Mouse (Mus musculus): ENCODE data around the gene 2900026A02Rik. TPM values are rescaled to one million over a fixed set of nuclear protein-coding genes. Genes with fewer than 3 reads are reported as not detected.

The 2900026A02Rik gene
- polyA plus RNA-seq, 1 experiment from 2014 or later: 2.1 TPM

GRCm38 (mm10) chr5:113163116-113163515 lies 57.9 kb downstream of the 2900026A02Rik start:
- ATAC-seq (no peak), DNase-seq (ENCODE audit: low spot score) (no peak)
- 15% methylated on average over 13 of the region's 13 CpGs for WGBS
- Histone ChIP-seq H3K4me1 (ENCODE audit: control insufficient read depth, insufficient read depth, low read length) (peaks cover 3% of the 10 kb centered on the region; the same call in 1 of the 2 replicates), H3K27ac (ENCODE audit: low read depth, low read length) (no peak overlapping the region), H3K27me3 (replicated peaks; ENCODE audit: control insufficient read depth, insufficient read depth, low read length) (no peaks in the 10 kb centered on the region), H3K9ac (ENCODE audit: low read length) (peak overlapping the region; percentile 7; the same call in 1 of the 2 replicates), H3K9me3 (replicated peaks; ENCODE audit: control insufficient read depth, low read length) (no peaks in the 10 kb centered on the region), H3K4me3 (ENCODE audit: low read depth, low read length) (no peak overlapping the region), H3K4me2 (ENCODE audit: low read length) (peak overlapping the region; percentile 23), H3K36me3 (ENCODE audit: control insufficient read depth, insufficient read depth, low read length) (no peaks in the 10 kb centered on the region)

GRCm38 (mm10) chr5:113162699-113163098 lies 58.3 kb downstream of the 2900026A02Rik start:
- H3K4me3 ChIP-seq (ENCODE audit: low read depth, low read length): no peak overlapping the region

GRCm38 (mm10) chr5:113161576-113161975 lies 59.5 kb downstream of the 2900026A02Rik start:
- no peak overlapping the region for H3K27ac ChIP-seq (ENCODE audit: low read depth, low read length)
- no peaks in the 10 kb centered on the region for H3K9me3 ChIP-seq (replicated peaks; ENCODE audit: control insufficient read depth, low read length)
- no peak for ATAC-seq
- 85% methylated on average over 6 of the region's 6 CpGs for WGBS
- no peak overlapping the region for H3K9ac ChIP-seq (ENCODE audit: low read length)
- H3K4me2 ChIP-seq (ENCODE audit: low read length): no peak overlapping the region
- H3K4me3 ChIP-seq (ENCODE audit: low read depth, low read length): no peak overlapping the region
- DNase-seq (ENCODE audit: low spot score): no peak
- H3K27me3 ChIP-seq (replicated peaks; ENCODE audit: control insufficient read depth, insufficient read depth, low read length): no peaks in the 10 kb centered on the region
- H3K4me1 ChIP-seq (ENCODE audit: control insufficient read depth, insufficient read depth, low read length): peaks cover 3% of the 10 kb centered on the region; the same call in 1 of the 2 replicates
- no peaks in the 10 kb centered on the region for H3K36me3 ChIP-seq (ENCODE audit: control insufficient read depth, insufficient read depth, low read length)

More at GRCm38 (mm10) chr5:113162699-113163098, 58.3 kb downstream of the 2900026A02Rik start:
- Histone ChIP-seq H3K27me3 (replicated peaks; ENCODE audit: control insufficient read depth, insufficient read depth, low read length) (no peaks in the 10 kb centered on the region), H3K9ac (ENCODE audit: low read length) (peak overlapping the region; percentile 7; the same call in 1 of the 2 replicates), H3K9me3 (replicated peaks; ENCODE audit: control insufficient read depth, low read length) (no peaks in the 10 kb centered on the region), H3K4me2 (ENCODE audit: low read length) (peak overlapping the region; percentile 23), H3K27ac (ENCODE audit: low read depth, low read length) (no peak overlapping the region), H3K4me1 (ENCODE audit: control insufficient read depth, insufficient read depth, low read length) (peaks cover 3% of the 10 kb centered on the region; the same call in 1 of the 2 replicates), H3K36me3 (ENCODE audit: control insufficient read depth, insufficient read depth, low read length) (no peaks in the 10 kb centered on the region)
- 18% methylated on average over 9 of the region's 9 CpGs for WGBS
- DNase-seq (ENCODE audit: low spot score) (no peak), ATAC-seq (no peak)

- H3K9me3 ChIP-seq (replicated peaks; ENCODE audit: control insufficient read depth, low read length): no peaks in the 10 kb centered on the region
- H3K4me2 ChIP-seq (ENCODE audit: low read length): no peak overlapping the region
- H3K36me3 ChIP-seq (ENCODE audit: control insufficient read depth, insufficient read depth, low read length): no peaks in the 10 kb centered on the region
- H3K9ac ChIP-seq (ENCODE audit: low read length): no peak overlapping the region
- no peak overlapping the region for H3K27ac ChIP-seq (ENCODE audit: low read depth, low read length)
- WGBS: 73% methylated on average over 10 of the region's 10 CpGs
- no peaks in the 10 kb centered on the region for H3K27me3 ChIP-seq (replicated peaks; ENCODE audit: control insufficient read depth, insufficient read depth, low read length)
- no peak overlapping the region for H3K4me3 ChIP-seq (ENCODE audit: low read depth, low read length)
- DNase-seq (ENCODE audit: low spot score) (no peak), ATAC-seq (no peak)
- peaks cover 3% of the 10 kb centered on the region; the same call in 1 of the 2 replicates for H3K4me1 ChIP-seq (ENCODE audit: control insufficient read depth, insufficient read depth, low read length)
These were observed 60.7 kb downstream of the 2900026A02Rik start for GRCm38 (mm10) chr5:113160320-113160719.

GRCm38 (mm10) chr5:113158759-113159355 lies 62.2 kb downstream of the 2900026A02Rik start:
- DNase-seq (ENCODE audit: low spot score): no peak
- no peaks in the 10 kb centered on the region for H3K9me3 ChIP-seq (replicated peaks; ENCODE audit: control insufficient read depth, low read length)
- no peak for ATAC-seq
- H3K27me3 ChIP-seq (replicated peaks; ENCODE audit: control insufficient read depth, insufficient read depth, low read length): no peaks in the 10 kb centered on the region
- whole genome bisulfite sequencing: 63% methylated on average over 8 of the region's 8 CpGs
- H3K27ac ChIP-seq (ENCODE audit: low read depth, low read length): no peak overlapping the region
- H3K4me1 ChIP-seq (ENCODE audit: control insufficient read depth, insufficient read depth, low read length): peaks cover 3% of the 10 kb centered on the region; the same call in 1 of the 2 replicates
- no peak overlapping the region for H3K4me2 ChIP-seq (ENCODE audit: low read length)
- H3K4me3 ChIP-seq (ENCODE audit: low read depth, low read length): no peak overlapping the region
- no peak overlapping the region for H3K9ac ChIP-seq (ENCODE audit: low read length)
- H3K36me3 ChIP-seq (ENCODE audit: control insufficient read depth, insufficient read depth, low read length): no peaks in the 10 kb centered on the region

GRCm38 (mm10) chr5:113157588-113157987 lies 63.4 kb downstream of the 2900026A02Rik start:
- no peak overlapping the region for H3K27ac ChIP-seq (ENCODE audit: low read depth, low read length)
- peaks cover 11% of the 10 kb centered on the region for H3K4me1 ChIP-seq (ENCODE audit: control insufficient read depth, insufficient read depth, low read length)
- H3K4me3 ChIP-seq (ENCODE audit: low read depth, low read length): no peak overlapping the region
- no peaks in the 10 kb centered on the region for H3K36me3 ChIP-seq (ENCODE audit: control insufficient read depth, insufficient read depth, low read length)
- WGBS: 69% methylated on average over 10 of the region's 10 CpGs
- no peaks in the 10 kb centered on the region for H3K9me3 ChIP-seq (replicated peaks; ENCODE audit: control insufficient read depth, low read length)
- ATAC-seq: no peak
- no peak overlapping the region for H3K4me2 ChIP-seq (ENCODE audit: low read length)
- no peak for DNase-seq (ENCODE audit: low spot score)
- no peaks in the 10 kb centered on the region for H3K27me3 ChIP-seq (replicated peaks; ENCODE audit: control insufficient read depth, insufficient read depth, low read length)
- H3K9ac ChIP-seq (ENCODE audit: low read length): no peak overlapping the region

GRCm38 (mm10) chr5:113157006-113157405 lies 64.0 kb downstream of the 2900026A02Rik start:
- ATAC-seq: no peak
- WGBS: 83% methylated on average over 5 of the region's 5 CpGs

GRCm38 (mm10) chr5:113155133-113155532 lies 65.9 kb downstream of the 2900026A02Rik start:
- WGBS: 3% methylated on average over 8 of the region's 8 CpGs
- no peak overlapping the region for H3K9ac ChIP-seq (ENCODE audit: low read length)
- peaks cover 8% of the 10 kb centered on the region for H3K4me1 ChIP-seq (ENCODE audit: control insufficient read depth, insufficient read depth, low read length)
- H3K4me3 ChIP-seq (ENCODE audit: low read depth, low read length): no peak overlapping the region
- no peak overlapping the region for H3K27ac ChIP-seq (ENCODE audit: low read depth, low read length)
- no peak overlapping the region for H3K4me2 ChIP-seq (ENCODE audit: low read length)
- H3K27me3 ChIP-seq (replicated peaks; ENCODE audit: control insufficient read depth, insufficient read depth, low read length): no peaks in the 10 kb centered on the region
- H3K36me3 ChIP-seq (ENCODE audit: control insufficient read depth, insufficient read depth, low read length): no peaks in the 10 kb centered on the region
- DNase-seq (ENCODE audit: low spot score) (peak; percentile 83), ATAC-seq (0 out of 2 replicates have a peak, but pooled peaks have one; percentile 13)
- no peaks in the 10 kb centered on the region for H3K9me3 ChIP-seq (replicated peaks; ENCODE audit: control insufficient read depth, low read length)

More at GRCm38 (mm10) chr5:113157006-113157405, 64.0 kb downstream of the 2900026A02Rik start:
- Histone ChIP-seq H3K36me3 (ENCODE audit: control insufficient read depth, insufficient read depth, low read length) (no peaks in the 10 kb centered on the region), H3K9ac (ENCODE audit: low read length) (no peak overlapping the region), H3K4me3 (ENCODE audit: low read depth, low read length) (no peak overlapping the region), H3K4me2 (ENCODE audit: low read length) (no peak overlapping the region), H3K27me3 (replicated peaks; ENCODE audit: control insufficient read depth, insufficient read depth, low read length) (no peaks in the 10 kb centered on the region), H3K9me3 (replicated peaks; ENCODE audit: control insufficient read depth, low read length) (no peaks in the 10 kb centered on the region), H3K27ac (ENCODE audit: low read depth, low read length) (no peak overlapping the region), H3K4me1 (ENCODE audit: control insufficient read depth, insufficient read depth, low read length) (peaks cover 11% of the 10 kb centered on the region)
- DNase-seq (ENCODE audit: low spot score): no peak

- Histone ChIP-seq H3K36me3 (ENCODE audit: control insufficient read depth, insufficient read depth, low read length) (no peaks in the 10 kb centered on the region), H3K4me2 (ENCODE audit: low read length) (no peak overlapping the region), H3K9ac (ENCODE audit: low read length) (no peak overlapping the region), H3K4me3 (ENCODE audit: low read depth, low read length) (no peak overlapping the region), H3K9me3 (replicated peaks; ENCODE audit: control insufficient read depth, low read length) (no peaks in the 10 kb centered on the region), H3K4me1 (ENCODE audit: control insufficient read depth, insufficient read depth, low read length) (peaks cover 8% of the 10 kb centered on the region), H3K27ac (ENCODE audit: low read depth, low read length) (no peak overlapping the region), H3K27me3 (replicated peaks; ENCODE audit: control insufficient read depth, insufficient read depth, low read length) (no peaks in the 10 kb centered on the region)
- WGBS: 73% methylated on average over 5 of the region's 5 CpGs
- DNase-seq (ENCODE audit: low spot score) (no peak), ATAC-seq (no peak)
These were observed 66.6 kb downstream of the 2900026A02Rik start for GRCm38 (mm10) chr5:113154441-113154840.

Measured in forebrain, embryonic 14.5 days (tissue).